27 mouse cellular contexts compared by ENCODE assay signal in the genomic region with DNA sequence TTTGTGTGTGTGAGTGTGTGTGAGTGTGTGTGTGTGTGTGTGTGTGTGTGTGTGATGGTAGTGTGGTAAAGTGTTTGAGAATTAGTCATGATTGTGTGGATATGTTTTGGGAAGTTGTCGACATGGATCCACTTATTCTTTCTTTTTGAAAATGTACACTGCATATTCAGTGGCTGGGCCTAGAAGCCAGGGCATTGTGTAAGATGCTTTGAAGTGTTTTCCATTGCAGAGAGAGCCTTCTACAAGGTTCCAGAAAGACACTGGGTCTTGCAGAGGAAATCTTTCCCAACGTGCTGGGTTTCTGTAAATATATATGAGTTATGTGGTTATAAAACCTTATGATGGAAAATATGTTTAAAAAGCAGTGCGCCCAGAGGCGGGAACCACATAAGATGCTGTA.
DNase-seq lines count a peak whose midpoint lies in the region; ATAC-seq and TF ChIP-seq lines count a peak whose summit lies in the region.
"Had no signal": no experiment of that assay in that cellular context is flagged by ENCODE, and none has a peak within 500 bp of the region (broad histone marks: within the 10 kb centered on the region; RNA-seq: fewer than 3 reads in every experiment).

No protein-coding gene starts in this region.

- H3K9ac ChIP-seq in lung, embryonic 15.5 days, result no peak overlapping the region
- no peak overlapping the region for H3K9ac ChIP-seq in stomach, postnatal 0 days (ENCODE audit: low read length)
- H3K9ac ChIP-seq: embryonic facial prominence, embryonic 15.5 days; heart, embryonic 13.5 days; hindbrain, embryonic 13.5 days; neural tube, embryonic 15.5 days; stomach, embryonic 15.5 days had no signal

- no peak for TF ChIP-seq EP300 in stomach, postnatal 0 days (optimal IDR thresholded peaks at IDR 0.05)

- H3K36me3 ChIP-seq in lung, embryonic 15.5 days, result no peaks in the 10 kb centered on the region
- no peaks in the 10 kb centered on the region for H3K36me3 ChIP-seq in stomach, postnatal 0 days (ENCODE audit: control insufficient read depth, insufficient read depth, low read length)
- H3K36me3 ChIP-seq: embryonic facial prominence, embryonic 15.5 days; forebrain, embryonic 10.5 days; hindbrain, embryonic 13.5 days; midbrain, embryonic 10.5 days; neural tube, embryonic 15.5 days; stomach, embryonic 15.5 days had no signal

- intact Hi-C loops in heart, postnatal 14 days (cut with DNase I), result no loop called here

- H3K4me2 ChIP-seq in lung, embryonic 15.5 days, result no peak overlapping the region
- H3K4me2 ChIP-seq in stomach, postnatal 0 days (replicated peaks; ENCODE audit: low read depth), result no peak overlapping the region
- H3K4me2 ChIP-seq: embryonic facial prominence, embryonic 15.5 days; heart, embryonic 13.5 days; hindbrain, embryonic 13.5 days; neural tube, embryonic 15.5 days; stomach, embryonic 15.5 days had no signal

- H3K4me1 ChIP-seq in lung, embryonic 15.5 days, result peaks cover 76% of the 10 kb centered on the region
- peaks cover 30% of the 10 kb centered on the region for H3K4me1 ChIP-seq in brown adipose tissue, adult 24 weeks (ENCODE audit: control insufficient read depth, insufficient read depth, insufficient read length, low read length)
- peaks cover 9% of the 10 kb centered on the region; the same call in 1 of the 2 replicates for H3K4me1 ChIP-seq in stomach, postnatal 0 days (replicated peaks; ENCODE audit: control insufficient read depth, insufficient read depth)

- no peak for TF ChIP-seq CTCF in stomach, postnatal 0 days (IDR thresholded peaks at IDR 0.05; ENCODE audit: low read depth)

- H3K27me3 ChIP-seq in lung, embryonic 15.5 days, result no peaks in the 10 kb centered on the region
- no peaks in the 10 kb centered on the region for H3K27me3 ChIP-seq in stomach, postnatal 0 days (ENCODE audit: control insufficient read depth, insufficient read depth, low read length)
- H3K27me3 ChIP-seq: embryonic facial prominence, embryonic 15.5 days; heart, embryonic 13.5 days; hindbrain, embryonic 13.5 days; neural tube, embryonic 15.5 days; stomach, embryonic 15.5 days had no signal

- peak overlapping the region; percentile 6; the same call in 1 of the 2 replicates for H3K27ac ChIP-seq in lung, embryonic 15.5 days
- H3K27ac ChIP-seq in brown adipose tissue, adult 24 weeks (replicated peaks; ENCODE audit: low read depth, low read length), result peak overlapping the region; percentile 54
- H3K27ac ChIP-seq in stomach, postnatal 0 days (replicated peaks), result peak overlapping the region; percentile 63; the same call in 1 of the 2 replicates
- H3K27ac ChIP-seq: embryonic facial prominence, embryonic 15.5 days; forebrain, embryonic 10.5 days; heart, embryonic 13.5 days; hindbrain, embryonic 13.5 days; macrophage; neural tube, embryonic 15.5 days had no signal

- H3K4me3 ChIP-seq in lung, embryonic 15.5 days, result no peak overlapping the region
- no peak overlapping the region for H3K4me3 ChIP-seq in brown adipose tissue, adult 24 weeks (ENCODE audit: insufficient read depth, low read depth, low read length)
- no peak overlapping the region for H3K4me3 ChIP-seq in stomach, postnatal 0 days (ENCODE audit: low read depth, low read length)
- H3K4me3 ChIP-seq: embryonic facial prominence, embryonic 15.5 days; forebrain, embryonic 10.5 days; heart, embryonic 13.5 days; hindbrain, embryonic 13.5 days; layer of hippocampus, adult 2 months; midbrain, embryonic 10.5 days; neural tube, embryonic 15.5 days; stomach, embryonic 15.5 days had no signal

- no peak for DNase-seq in lung, adult 18-20 months
- DNase-seq in fibroblast of lung, adult 2 months (ENCODE audit: low read depth), result peak; percentile 17
- DNase-seq in stomach, postnatal 0 days (ENCODE audit: low spot score), result no peak
- no peak for DNase-seq in heart, postnatal 14 days
- no peak for DNase-seq in ovary, adult 18-20 months (ENCODE audit: low spot score)
- DNase-seq: adrenal gland, postnatal 14 days; cerebellum, postnatal 10 days; gastrocnemius, postnatal 14 days; heart, adult 18-20 months; heart, postnatal 36 days; kidney, adult 2 months; kidney, postnatal 25 days; layer of hippocampus, postnatal 36 days; thymus, adult 2 months; thymus, postnatal 4 days had no signal

- no peaks in the 10 kb centered on the region for H3K9me3 ChIP-seq in lung, embryonic 15.5 days
- H3K9me3 ChIP-seq in stomach, postnatal 0 days (ENCODE audit: control insufficient read depth, low read length), result no peaks in the 10 kb centered on the region
- H3K9me3 ChIP-seq: embryonic facial prominence, embryonic 15.5 days; forebrain, embryonic 10.5 days; heart, embryonic 13.5 days; hindbrain, embryonic 13.5 days; midbrain, embryonic 10.5 days; neural tube, embryonic 15.5 days; stomach, embryonic 15.5 days had no signal

- 50% methylated on average over 4 of the region's 4 CpGs for WGBS in lung, embryonic 15.5 days
- 44% methylated on average over 4 of the region's 4 CpGs for WGBS in stomach, postnatal 0 days

- no peak; the same call in 1 of the 2 replicates for ATAC-seq in lung, embryonic 15.5 days (ENCODE audit: borderline replicate concordance, extremely low read depth, low FRiP score, low TSS enrichment)
- ATAC-seq in stomach, postnatal 0 days (ENCODE audit: low FRiP score, low TSS enrichment), result no peak
- ATAC-seq: midbrain, embryonic 16.5 days had no signal

Comparison
In these comparisons a context has a peak if more than half of its experiments do, and no peak if none do; other contexts are left out.
1. H3K27ac ChIP-seq: peak in every context shown above with its lines; median percentile 63 in stomach, postnatal 0 days; 54 in brown adipose tissue, adult 24 weeks; 6 in lung, embryonic 15.5 days.